Mouse (Mus musculus) embryonic facial prominence, embryonic 11.5 days (tissue): ENCODE data around the gene Arg1. TPM values are rescaled to one million over a fixed set of nuclear protein-coding genes. Genes with fewer than 3 reads are reported as not detected.

Experiments used
- ATAC-seq: fragments of 200-750 bp; cut with Nextera tagmentation; replicated peaks from 2 replicates; pipeline ENCODE4 v1.8.0; 2017; ENCODE audit warnings: low read depth; ENCODE audit not compliant: insufficient number of reproducible peaks, low FRiP score, low TSS enrichment
- DNase-seq: peaks from one replicate; pipeline ENCODE4 v3.0.0-alpha.2; 2015; ENCODE audit warnings: low spot score
- H3K27ac ChIP-seq: fragments of 300-500 bp; sonication (generic); replicated peaks from 2 replicates; pipeline ENCODE4 v1.5.1; 2014; ENCODE audit warnings: mild to moderate bottlenecking, low read depth, low read length, control low read depth
- H3K27me3 ChIP-seq: fragments of 300-500 bp; sonication (generic); 2 replicates; pipeline ENCODE4 v1.6.1; 2014; ENCODE audit warnings: mild to moderate bottlenecking, low read length, moderate library complexity, mixed read lengths; ENCODE audit not compliant: control insufficient read depth, insufficient read depth
- H3K36me3 ChIP-seq: fragments of 300-500 bp; sonication (generic); replicated peaks from 2 replicates; pipeline ENCODE4 v1.6.1; 2014; ENCODE audit warnings: low read depth, mild to moderate bottlenecking, low read length, moderate library complexity, mixed read lengths; ENCODE audit not compliant: control insufficient read depth, insufficient read depth
- H3K4me1 ChIP-seq: fragments of 300-500 bp; sonication (generic); 2 replicates; pipeline ENCODE4 v1.6.1; 2014; ENCODE audit warnings: low read length, mixed read lengths; ENCODE audit not compliant: control insufficient read depth, insufficient read depth
- H3K4me2 ChIP-seq: fragments of 300-500 bp; sonication (generic); 2 replicates; pipeline ENCODE4 v1.6.1; 2014; ENCODE audit warnings: low read depth, mild to moderate bottlenecking, control low read depth, low read length, moderate library complexity
- H3K4me3 ChIP-seq: fragments of 300-500 bp; sonication (generic); 2 replicates; pipeline ENCODE4 v1.5.1; 2014; ENCODE audit warnings: low read depth, low read length, control low read depth
- H3K9ac ChIP-seq: fragments of 300-500 bp; sonication (generic); replicated peaks from 2 replicates; pipeline ENCODE4 v1.6.1; 2014; ENCODE audit warnings: mild to moderate bottlenecking, control low read depth, low read length
- H3K9me3 ChIP-seq: fragments of 300-500 bp; sonication (generic); replicated peaks from 2 replicates; pipeline ENCODE4 v1.6.1; 2016; ENCODE audit warnings: mild to moderate bottlenecking, low read length, inconsistent platforms, mixed read lengths; ENCODE audit not compliant: control insufficient read depth
- WGBS: fragments of 180-500 bp; shearing (Covaris S2); extraction: QIAGEN DNeasy Blood & Tissue Kit; methylation state at CpG from one replicate; pipeline ENCODE4 v1.1.7; 2014; 5-methylcytosine and 5-hydroxymethylcytosine counted together
- polyA plus RNA-seq: library from polyadenylated mRNA; unstranded; fragments of >200 nt; fragmentation: Nextera tagmentation; extraction: Ambion mirVana; gene quantifications from 2 replicates; pipeline ENCODE4 v1.2.1, GENCODE M21; 2014

The Arg1 gene
- 8.6 and 9.1 TPM in 2 replicates for polyA plus RNA-seq

GRCm38 (mm10) chr10:24926962-24927720 is at the start of gene Arg1:
Gene Arg1, minus strand, starts transcription at chr10:24927484.
- no peak within 1 kb of the TSS for H3K9ac ChIP-seq
- no peak within 1 kb of the TSS; the same call in 1 of the 2 replicates for H3K4me2 ChIP-seq
- H3K4me1 ChIP-seq, result no peaks in the 10 kb centered on the region; the same call in 1 of the 2 replicates
- ATAC-seq, result 0 out of 2 replicates have a peak, but pooled peaks have one; percentile 25
- no peaks in the 10 kb centered on the region for H3K27me3 ChIP-seq
- no peak within 1 kb of the TSS for H3K4me3 ChIP-seq
- no peaks in the 10 kb centered on the region for H3K36me3 ChIP-seq
- 24% methylated on average over 14 of the region's 14 CpGs for WGBS
- no peak within 1 kb of the TSS for H3K27ac ChIP-seq
- H3K9me3 ChIP-seq, result no peaks in the 10 kb centered on the region
- peak; percentile 84 for DNase-seq

DNA sequence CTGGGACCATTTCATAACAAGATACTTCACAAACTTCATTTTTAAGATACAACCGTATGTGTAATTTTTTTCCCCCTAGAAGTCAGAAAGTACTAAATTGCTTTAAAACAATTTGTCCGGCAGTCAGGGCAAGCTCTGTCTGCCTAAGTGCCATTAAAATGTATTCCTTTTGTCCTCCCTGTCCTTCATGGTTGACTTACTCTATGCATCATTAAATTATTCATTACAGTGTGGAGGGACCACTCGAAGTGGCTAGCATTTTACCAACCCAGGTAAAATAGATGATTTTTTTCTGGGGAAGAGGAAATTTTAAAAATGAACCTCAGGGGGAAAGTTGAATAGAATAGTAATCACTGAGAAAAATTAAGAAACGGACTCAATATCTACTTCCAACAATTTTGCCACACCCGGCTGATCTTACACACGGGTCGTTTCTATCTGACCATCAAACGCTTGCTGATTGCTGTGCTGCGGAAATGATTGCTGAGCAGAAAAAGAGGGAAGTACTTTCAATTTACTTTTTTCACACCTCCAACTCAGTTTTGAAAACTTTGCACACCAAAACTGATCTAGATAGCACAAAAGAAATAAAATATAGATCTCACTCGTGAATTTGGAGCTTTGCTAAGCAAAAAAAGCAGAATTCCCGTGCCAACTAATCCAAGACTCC is 46.7 kb upstream of the Arg1 start:
- Histone ChIP-seq H3K4me1 (peaks cover 4% of the 10 kb centered on the region; the same call in 1 of the 2 replicates), H3K36me3 (no peaks in the 10 kb centered on the region), H3K4me3 (no peak overlapping the region), H3K9ac (no peak overlapping the region), H3K9me3 (no peaks in the 10 kb centered on the region), H3K27me3 (no peaks in the 10 kb centered on the region), H3K27ac (no peak overlapping the region), H3K4me2 (no peak overlapping the region)
- DNase-seq (no peak), ATAC-seq (no peak)
- WGBS, result 87% methylated on average over 11 of the region's 11 CpGs

DNA sequence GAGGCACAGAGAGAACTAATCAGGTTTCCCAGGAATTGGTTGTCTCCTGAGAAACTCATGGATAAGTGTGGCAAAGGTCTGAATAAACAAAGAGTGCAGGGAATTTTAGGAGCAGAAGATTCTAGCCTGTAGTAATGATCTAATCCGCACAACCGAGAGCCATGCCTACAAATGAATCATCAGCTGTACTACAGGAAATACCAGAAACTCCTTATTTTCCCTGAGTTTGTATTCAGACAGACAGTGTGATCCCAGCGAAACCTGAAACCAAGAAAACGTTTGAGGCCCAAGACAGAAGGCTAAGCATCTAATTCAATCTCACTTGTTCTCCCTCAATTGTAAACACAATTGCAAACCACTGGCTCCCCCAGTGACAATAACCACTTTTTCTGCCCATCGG is 46.1 kb upstream of the Arg1 start:
- H3K4me3 ChIP-seq, result no peak overlapping the region
- no peaks in the 10 kb centered on the region for H3K27me3 ChIP-seq
- 0 out of 2 replicates have a peak overlapping the region, but pooled peaks have one; percentile 32 for H3K27ac ChIP-seq
- DNase-seq, result no peak
- H3K9ac ChIP-seq, result no peak overlapping the region
- no peak overlapping the region for H3K4me2 ChIP-seq
- peaks cover 4% of the 10 kb centered on the region; the same call in 1 of the 2 replicates for H3K4me1 ChIP-seq
- H3K9me3 ChIP-seq, result no peaks in the 10 kb centered on the region
- ATAC-seq, result no peak
- H3K36me3 ChIP-seq, result no peaks in the 10 kb centered on the region
- WGBS, result 38% methylated on average over 5 of the region's 5 CpGs

GRCm38 (mm10) chr10:24972923-24973322 is 45.6 kb upstream of the Arg1 start:
- Histone ChIP-seq H3K4me1 (peaks cover 4% of the 10 kb centered on the region; the same call in 1 of the 2 replicates), H3K9me3 (no peaks in the 10 kb centered on the region), H3K9ac (no peak overlapping the region; the same call in 1 of the 2 replicates), H3K4me2 (no peak overlapping the region), H3K27me3 (no peaks in the 10 kb centered on the region), H3K4me3 (no peak overlapping the region), H3K36me3 (no peaks in the 10 kb centered on the region), H3K27ac (0 out of 2 replicates have a peak overlapping the region, but pooled peaks have one; percentile 32)
- ATAC-seq (no peak), DNase-seq (no peak)
- WGBS, result 29% methylated on average over 4 of the region's 4 CpGs

DNA sequence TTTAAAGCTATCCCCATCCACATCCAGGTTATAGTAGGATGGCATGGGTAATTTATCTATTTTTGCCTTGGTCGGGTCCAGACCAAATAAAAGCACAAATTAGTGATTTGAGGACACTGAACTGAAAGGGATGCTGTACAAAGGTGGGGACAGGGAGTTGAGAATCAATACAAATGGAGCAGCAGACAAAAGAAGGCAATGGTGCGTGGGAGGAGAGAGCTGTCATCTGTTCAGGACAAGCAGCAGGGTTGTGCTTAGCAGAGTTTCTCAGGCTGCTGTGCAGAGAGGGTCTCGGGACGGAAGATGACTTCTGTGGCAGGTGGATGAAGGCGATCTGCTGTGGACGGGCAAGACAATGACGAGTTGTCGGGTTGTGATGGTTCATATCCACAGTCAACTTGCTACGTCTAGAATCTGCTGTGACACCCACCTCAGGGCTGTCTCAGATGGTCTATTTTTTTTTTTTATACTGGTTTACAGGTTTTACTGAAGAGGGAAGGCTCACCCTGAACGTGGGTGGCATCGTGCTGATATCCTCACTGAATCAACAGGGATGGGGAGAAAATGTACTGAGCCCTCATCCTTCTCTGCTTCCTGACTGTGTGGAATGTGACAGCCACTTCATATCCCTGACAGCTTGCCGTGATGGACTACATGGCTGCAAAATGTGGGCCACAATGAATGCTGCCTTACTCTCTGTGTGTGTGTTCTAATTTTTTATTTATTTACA is 38.7 kb upstream of the Arg1 start:
- Histone ChIP-seq H3K4me1 (no peaks in the 10 kb centered on the region), H3K4me2 (no peak overlapping the region), H3K9ac (no peak overlapping the region), H3K36me3 (no peaks in the 10 kb centered on the region), H3K9me3 (no peaks in the 10 kb centered on the region), H3K4me3 (no peak overlapping the region), H3K27me3 (no peaks in the 10 kb centered on the region), H3K27ac (no peak overlapping the region)
- DNase-seq (no peak), ATAC-seq (no peak)
- 76% methylated on average over 12 of the region's 12 CpGs for WGBS

DNA sequence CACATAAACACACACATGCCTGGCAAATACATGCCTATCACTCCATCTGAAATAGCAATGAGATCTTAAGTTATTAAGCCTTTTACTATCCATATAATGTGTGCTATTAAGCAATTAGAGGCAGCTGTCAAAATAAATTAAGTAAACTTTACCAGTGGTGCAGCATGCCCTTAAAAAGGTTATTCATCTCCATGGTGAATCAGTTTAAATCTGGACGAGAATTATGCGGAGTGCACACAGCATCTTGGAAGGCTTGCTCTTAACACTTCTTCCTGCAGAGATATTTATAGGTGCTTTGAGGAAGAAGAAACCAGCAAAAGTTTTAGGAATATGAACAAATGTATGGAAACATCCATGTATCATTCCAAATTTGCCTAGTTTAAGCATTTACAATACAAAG is 34.6 kb upstream of the Arg1 start:
- no peaks in the 10 kb centered on the region for H3K4me1 ChIP-seq
- H3K27ac ChIP-seq, result no peak overlapping the region
- no peaks in the 10 kb centered on the region for H3K9me3 ChIP-seq
- no peak overlapping the region for H3K4me2 ChIP-seq
- DNase-seq, result no peak
- H3K27me3 ChIP-seq, result no peaks in the 10 kb centered on the region
- H3K36me3 ChIP-seq, result no peaks in the 10 kb centered on the region
- no peak overlapping the region for H3K9ac ChIP-seq
- 45% methylated on average over 2 of the region's 2 CpGs for WGBS
- ATAC-seq, result no peak
- no peak overlapping the region for H3K4me3 ChIP-seq

DNA sequence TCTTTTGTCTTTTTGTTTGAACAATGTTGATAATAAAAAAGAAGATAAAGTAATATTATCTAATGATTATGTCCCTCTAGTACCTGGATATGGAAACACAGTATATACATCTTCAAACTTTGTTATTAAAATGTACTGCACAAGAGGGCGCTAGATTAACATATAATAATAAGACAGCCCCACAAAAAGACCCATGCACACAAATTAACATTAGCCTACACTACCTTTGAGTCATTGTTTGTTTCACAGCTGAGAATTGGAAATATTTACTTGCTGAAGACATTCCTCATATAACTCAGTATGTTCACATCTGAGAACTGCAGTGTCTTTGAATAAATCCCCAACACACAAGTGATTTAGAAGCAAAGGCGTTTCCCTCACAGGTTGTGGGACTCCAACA is 33.8 kb upstream of the Arg1 start:
- ATAC-seq, result no peak
- WGBS, result 42% methylated on average over 2 of the region's 2 CpGs
- Histone ChIP-seq H3K36me3 (no peaks in the 10 kb centered on the region), H3K9me3 (no peaks in the 10 kb centered on the region), H3K9ac (no peak overlapping the region), H3K4me1 (no peaks in the 10 kb centered on the region), H3K27me3 (no peaks in the 10 kb centered on the region), H3K4me2 (no peak overlapping the region), H3K4me3 (no peak overlapping the region), H3K27ac (no peak overlapping the region)
- DNase-seq, result peak; percentile 63
